Mouse (Mus musculus) neural tube, embryonic 10.5 days (tissue): ENCODE measurements around the gene Cntrob.

Experiments
- DNase-seq: peaks from one replicate; pipeline ENCODE4 v3.0.0-alpha.2; 2017; ENCODE audit warnings: low spot score; ENCODE audit errors: extremely low spot score

Gene Cntrob

DNA sequence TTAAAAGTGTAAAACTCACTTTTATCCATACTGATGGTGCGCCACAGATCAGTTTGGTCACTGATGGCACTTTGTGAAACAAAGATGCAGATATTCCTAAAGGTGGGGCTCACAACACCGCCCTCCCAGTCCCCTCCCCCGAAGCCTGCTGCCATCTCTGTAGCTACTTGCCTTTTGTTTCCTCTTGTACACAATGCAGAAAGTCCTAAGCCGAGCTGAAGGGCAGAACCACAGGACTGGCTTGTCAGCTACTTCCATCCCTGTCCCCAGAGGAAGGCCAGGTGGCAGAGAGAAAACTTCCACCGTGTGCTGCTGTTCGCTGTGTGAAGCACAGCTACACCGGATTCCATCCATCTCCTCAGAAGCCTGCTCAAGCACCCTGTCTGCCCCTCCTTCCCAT is 25.3 kb downstream of the Cntrob start:
- DNase-seq, result no peak

DNA sequence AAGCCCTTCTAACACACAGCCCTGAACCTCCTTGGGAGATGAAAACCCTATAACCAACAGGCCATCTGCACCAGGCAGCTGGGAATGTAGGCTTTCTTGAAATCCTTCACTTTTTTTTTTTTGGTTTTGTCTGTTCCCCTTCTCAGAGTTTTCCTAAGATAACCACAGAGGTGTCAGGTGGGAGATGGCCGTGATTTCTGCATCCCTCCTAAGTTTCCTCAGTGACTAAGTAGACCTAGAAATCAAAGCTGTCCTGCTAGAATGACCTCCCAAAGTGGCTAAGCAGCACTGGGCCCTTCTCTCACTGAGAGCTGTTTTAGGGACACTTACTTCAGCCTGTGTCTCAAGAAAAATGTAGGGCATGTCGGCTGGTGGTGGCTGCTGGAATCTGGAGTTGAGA is 25.8 kb downstream of the Cntrob start:
- DNase-seq, result no peak

DNA sequence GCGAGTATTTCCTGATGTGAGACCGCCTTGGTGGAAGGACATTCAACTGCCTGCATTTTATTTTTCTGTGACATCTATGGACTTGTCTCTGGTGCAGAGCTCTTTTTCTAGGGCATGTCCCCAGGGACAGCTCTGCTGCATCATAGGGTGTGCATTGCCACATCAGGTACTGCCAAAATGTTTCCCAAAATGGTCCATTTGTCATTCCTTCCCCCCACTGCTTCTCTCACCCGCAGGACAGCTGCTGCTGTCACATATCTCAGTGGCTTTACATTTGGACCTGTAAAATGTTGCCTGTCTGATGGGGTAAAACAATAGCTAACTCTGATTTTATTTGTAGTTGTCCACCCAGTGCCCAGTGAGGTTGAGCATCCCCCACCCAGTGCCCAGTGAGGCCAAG is 28.3 kb downstream of the Cntrob start:
- no peak for DNase-seq

DNA sequence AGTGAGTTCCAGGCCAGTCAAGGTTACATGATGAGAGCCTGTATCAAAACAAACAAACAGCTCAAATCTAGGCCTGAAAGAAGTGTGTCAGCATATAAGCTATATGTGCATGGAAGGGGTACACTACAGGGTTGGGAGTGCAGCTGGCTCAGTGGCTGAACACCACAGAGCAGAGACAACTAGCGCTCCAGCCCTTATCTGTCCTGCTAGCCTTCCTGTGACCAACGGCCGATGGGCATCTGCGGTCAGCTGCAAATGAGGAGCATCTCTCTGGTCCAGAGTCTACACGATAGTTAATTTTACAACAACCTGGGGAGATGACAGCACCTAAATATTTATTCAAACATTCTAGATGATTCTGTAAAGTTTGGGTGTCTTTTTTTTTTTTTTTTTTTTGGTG is 32.5 kb downstream of the Cntrob start:
- no peak for DNase-seq

- DNase-seq, result no peak
Observed at GRCm38 (mm10) chr11:69277267-69277666, 46.3 kb downstream of the Cntrob start.

DNA sequence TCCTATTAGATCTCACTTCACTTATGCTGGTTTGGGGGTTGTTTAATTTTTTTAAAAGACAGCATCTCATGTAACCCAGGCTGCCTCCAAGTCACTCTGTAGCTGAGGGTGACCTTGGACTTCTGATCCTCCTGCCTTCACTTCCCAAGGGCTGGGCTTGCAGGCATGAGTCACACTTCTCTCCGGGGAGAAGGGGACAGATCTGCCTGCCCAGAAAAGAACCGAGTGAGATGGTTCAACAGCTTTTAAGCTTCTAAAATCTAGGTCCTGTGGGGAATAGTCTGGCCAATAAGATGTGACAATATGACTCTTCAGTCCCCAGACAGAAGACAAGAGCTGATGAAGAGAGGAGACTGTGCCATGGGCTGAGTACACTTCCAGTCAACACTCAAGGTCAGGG is 47.5 kb downstream of the Cntrob start:
- no peak for DNase-seq

DNA sequence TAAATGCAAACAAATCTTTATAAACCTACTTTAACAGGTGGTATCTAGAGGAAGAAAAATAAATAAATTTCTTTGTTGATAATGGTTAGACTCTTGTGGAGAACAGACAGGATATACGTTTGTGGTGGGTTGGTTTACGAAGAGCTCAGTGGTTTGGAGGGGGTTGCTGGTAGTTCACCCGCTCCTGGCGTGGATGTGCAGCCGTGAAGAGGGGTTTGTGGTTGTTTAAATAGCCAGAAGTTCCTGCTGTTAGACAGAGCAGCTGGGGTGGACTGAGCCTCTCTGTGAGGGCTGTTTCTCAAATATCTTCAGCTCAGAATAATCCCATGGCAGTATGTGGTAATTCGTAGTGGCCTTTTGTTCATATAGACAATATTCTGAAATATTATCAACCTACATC is 47.9 kb downstream of the Cntrob start:
- DNase-seq, result no peak

- peak; percentile 81 for DNase-seq
Observed at GRCm38 (mm10) chr11:69272122-69272740, 51.3 kb downstream of the Cntrob start.

GRCm38 (mm10) chr11:69269575-69269974 is 54.0 kb downstream of the Cntrob start:
- DNase-seq, result peak; percentile 76

GRCm38 (mm10) chr11:69268100-69268499 is 55.5 kb downstream of the Cntrob start:
- DNase-seq, result no peak

DNA sequence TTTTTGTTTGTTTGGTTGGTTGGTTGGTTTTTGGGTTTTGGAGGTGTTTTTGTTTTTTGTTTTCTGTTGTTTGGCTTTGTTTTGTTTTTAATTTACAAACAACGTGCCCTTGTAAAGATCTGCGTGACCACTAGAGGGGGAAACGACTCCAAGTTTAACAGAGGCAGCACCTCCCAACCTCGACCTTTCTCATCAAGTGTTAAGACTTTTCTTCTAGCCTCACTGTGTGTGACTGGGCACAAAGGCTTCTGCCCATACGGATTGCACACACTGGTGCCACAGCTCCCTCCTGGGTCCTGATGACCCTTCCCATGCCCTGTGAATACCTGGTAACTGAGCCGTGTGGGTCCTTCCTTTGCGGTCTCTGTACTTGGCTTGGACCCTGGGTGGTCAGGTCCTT is 56.2 kb downstream of the Cntrob start:
- no peak for DNase-seq

- DNase-seq, result no peak
Observed at GRCm38 (mm10) chr11:69266253-69266652, 57.3 kb downstream of the Cntrob start.

DNA sequence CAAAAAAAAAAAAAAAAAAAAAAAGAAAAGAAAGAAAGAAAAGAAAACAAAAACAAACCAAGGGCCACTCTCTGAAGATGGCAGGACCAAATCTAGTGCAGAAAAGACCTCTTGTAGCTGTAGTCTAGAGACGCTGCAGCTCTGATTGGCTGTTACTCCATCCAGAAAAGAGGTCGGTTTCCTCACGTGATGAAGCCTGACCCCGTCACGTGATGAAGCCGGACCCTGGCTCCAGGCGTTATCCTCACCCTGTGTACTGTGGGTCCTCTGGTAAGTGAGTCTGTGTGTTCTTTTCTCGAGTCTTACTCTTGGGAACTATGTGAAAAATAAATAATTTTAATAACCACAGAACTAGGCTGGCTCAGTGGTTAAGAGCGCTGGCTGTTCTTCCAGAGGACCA is 58.2 kb downstream of the Cntrob start:
- DNase-seq, result no peak

GRCm38 (mm10) chr11:69264276-69264675 is 59.3 kb downstream of the Cntrob start:
- no peak for DNase-seq

- no peak for DNase-seq
Observed at GRCm38 (mm10) chr11:69260111-69260510, 63.5 kb downstream of the Cntrob start.

DNA sequence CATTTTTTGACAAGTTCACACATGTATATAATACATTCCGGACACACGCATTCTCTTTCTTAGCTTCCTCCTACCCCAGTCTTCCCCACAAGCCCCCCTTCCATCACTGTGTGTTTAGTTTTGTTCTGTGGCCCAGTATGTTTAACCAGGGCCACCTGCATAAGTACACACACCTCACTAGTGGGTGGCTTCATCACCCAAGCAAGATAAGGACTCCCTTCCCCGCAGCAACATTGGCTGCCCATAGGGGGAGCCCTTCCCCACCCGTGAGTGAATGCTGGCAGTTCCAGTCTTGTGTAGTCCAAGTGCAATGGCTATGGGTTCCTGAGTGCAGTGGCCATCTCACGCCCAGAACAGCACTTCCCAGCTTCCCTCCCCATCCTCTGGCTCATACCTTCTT is 65.3 kb downstream of the Cntrob start:
- DNase-seq, result peak; percentile 52

GRCm38 (mm10) chr11:69257807-69258206 is 65.8 kb downstream of the Cntrob start:
- no peak for DNase-seq

DNA sequence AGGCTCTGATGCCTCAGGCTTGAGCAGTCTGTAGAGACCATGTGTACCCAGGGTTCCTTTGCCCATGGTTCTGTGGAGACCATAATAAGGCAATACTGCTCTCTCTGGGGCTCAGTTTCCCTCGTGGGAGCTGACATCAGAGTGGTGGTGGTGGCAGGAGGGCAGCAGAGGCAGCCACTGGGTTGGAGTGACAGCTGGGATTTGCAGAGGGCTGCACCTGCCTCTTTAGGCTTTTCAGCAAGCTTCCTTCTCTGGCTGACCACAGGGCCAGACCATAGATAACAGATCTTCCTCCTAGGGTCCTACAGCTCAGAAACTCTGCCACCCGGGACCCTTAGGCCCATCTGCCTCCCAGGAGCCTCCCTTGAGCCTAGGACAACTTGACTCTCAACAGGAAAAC is 66.5 kb downstream of the Cntrob start:
- DNase-seq, result no peak

GRCm38 (mm10) chr11:69254808-69255207 is 68.8 kb downstream of the Cntrob start:
- DNase-seq, result no peak

- DNase-seq, result no peak
Observed at GRCm38 (mm10) chr11:69253131-69253530, 70.4 kb downstream of the Cntrob start.

- DNase-seq, result no peak
Observed at GRCm38 (mm10) chr11:69251953-69252352, 71.6 kb downstream of the Cntrob start.

DNA sequence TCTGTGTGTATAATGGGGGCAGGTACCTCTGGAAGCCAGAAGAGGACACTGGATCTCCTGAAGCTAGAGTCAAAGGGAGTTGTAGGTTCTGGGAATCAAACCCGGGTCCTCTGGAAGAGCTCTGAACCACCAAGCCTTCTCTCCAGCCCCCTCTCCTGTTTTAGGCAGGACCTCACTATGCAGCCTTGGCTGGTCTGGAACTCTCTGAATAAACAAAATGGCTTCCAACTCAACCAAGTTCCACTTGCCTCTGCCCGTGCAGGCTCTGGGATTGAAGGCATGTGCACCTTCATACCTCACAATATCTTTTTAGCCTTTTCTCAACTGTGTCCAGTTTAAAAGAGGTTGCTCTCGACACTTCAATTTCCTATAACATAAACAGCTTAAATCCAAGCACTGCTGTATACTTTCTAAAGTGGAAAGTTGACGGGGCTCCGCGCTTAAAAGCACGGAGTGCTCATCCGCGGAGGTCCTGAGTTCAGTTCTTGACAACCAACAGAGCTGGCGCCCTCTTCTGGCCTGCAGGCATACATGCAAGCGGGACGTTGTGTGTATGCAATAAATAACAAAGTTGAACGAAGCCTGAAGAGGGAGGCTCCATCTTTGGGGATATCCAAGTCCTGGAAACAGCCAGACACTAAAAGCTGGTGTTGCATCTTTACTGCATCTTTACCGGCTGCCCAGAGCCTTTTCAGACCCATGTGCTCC is 72.3 kb downstream of the Cntrob start:
- DNase-seq, result no peak

GRCm38 (mm10) chr11:69250106-69250505 is 73.5 kb downstream of the Cntrob start:
- DNase-seq, result no peak
